Mouse (Mus musculus) layer of hippocampus, adult 2 months (tissue): ENCODE data around the gene Lrrc73. TPM values are rescaled to one million over a fixed set of nuclear protein-coding genes. Genes with fewer than 3 reads are reported as not detected.

Experiments
- DNase-seq, 2 experiments: peaks; one replicate each; pipeline ENCODE4 v3.0.0; 2022; ENCODE audit warnings: low spot score in 2 of 2
- H3K27ac ChIP-seq: fragments of 200-600 bp; 2 replicates; pipeline ENCODE4 v1.8.1; 2022
- H3K4me3 ChIP-seq: fragments of 200-600 bp; 2 replicates; pipeline ENCODE4 v1.8.1; 2022; ENCODE audit warnings: mild to moderate bottlenecking
- CTCF ChIP-seq: fragments of 200-600 bp; conservative IDR thresholded peaks from 2 replicates; pipeline ENCODE4 v1.8.1; 2022; ENCODE audit warnings: antibody characterized with exemption, mild to moderate bottlenecking, moderate library complexity
- microRNA-seq, 2 experiments: library from miRNA; unstranded; fragments of <30 nt; microRNA quantifications; one replicate each; pipeline ENCODE4 v1.2.0; 2021
- total RNA-seq, 2 experiments: library from RNA; stranded (reverse); gene quantifications; 2 replicates each; pipeline ENCODE4 v1.2.3; 2021

The Lrrc73 gene
- total RNA-seq, 2 experiments from 2014 or later = 57.3 to 58.2 TPM

- TF ChIP-seq CTCF = no peak
- Histone ChIP-seq H3K4me3 (peak overlapping the region; percentile 80), H3K27ac (no peak overlapping the region)
- no peak for DNase-seq
Observed at GRCm38 (mm10) chr17:46283140-46283539, 29.8 kb downstream of the Lrrc73 start.

GRCm38 (mm10) chr17:46283911-46284310 lies 30.6 kb downstream of the Lrrc73 start:
- Histone ChIP-seq H3K27ac (no peak overlapping the region), H3K4me3 (no peak overlapping the region)
- TF ChIP-seq CTCF = no peak
- DNase-seq = no peak

- no peak overlapping the region for H3K27ac ChIP-seq
- no peak for DNase-seq
- H3K4me3 ChIP-seq = no peak overlapping the region
- TF ChIP-seq CTCF = no peak
Observed at GRCm38 (mm10) chr17:46284653-46285052, 31.3 kb downstream of the Lrrc73 start.

GRCm38 (mm10) chr17:46285407-46285806 lies 32.1 kb downstream of the Lrrc73 start:
- Histone ChIP-seq H3K4me3 (no peak overlapping the region), H3K27ac (no peak overlapping the region)
- no peak for DNase-seq
- TF ChIP-seq CTCF = no peak

- no peak overlapping the region for H3K27ac ChIP-seq
- DNase-seq = no peak
- no peak overlapping the region for H3K4me3 ChIP-seq
- TF ChIP-seq CTCF = no peak
Observed at GRCm38 (mm10) chr17:46287678-46288095, 34.4 kb downstream of the Lrrc73 start.

GRCm38 (mm10) chr17:46296601-46297000 lies 43.3 kb downstream of the Lrrc73 start:
- no peak for DNase-seq
- no peak for TF ChIP-seq CTCF
- Histone ChIP-seq H3K27ac (no peak overlapping the region), H3K4me3 (peak overlapping the region; percentile 72)

GRCm38 (mm10) chr17:46297028-46297363 lies 43.7 kb downstream of the Lrrc73 start:
- DNase-seq = no peak
- no peak for TF ChIP-seq CTCF
- Histone ChIP-seq H3K4me3 (peak overlapping the region; percentile 72), H3K27ac (peak overlapping the region; percentile 86)

GRCm38 (mm10) chr17:46297364-46298219 lies 44.3 kb downstream of the Lrrc73 start, which contains the start of gene Dlk2:
Gene Dlk2 (plus strand): TSS chr17:46297421.
- Histone ChIP-seq H3K4me3 (peak within 1 kb of the TSS; percentile 72), H3K27ac (peak within 1 kb of the TSS; percentile 86)
- TF ChIP-seq CTCF = no peak
- DNase-seq = peak; percentile 46 to 55

- DNase-seq = peak; percentile 71 to 85
- H3K27ac ChIP-seq = peak overlapping the region; percentile 86
- peak overlapping the region; percentile 72 for H3K4me3 ChIP-seq
- TF ChIP-seq CTCF = peak; percentile 96
Observed at GRCm38 (mm10) chr17:46298220-46298913, 45.0 kb downstream of the Lrrc73 start.

- DNase-seq = no peak
- Histone ChIP-seq H3K4me3 (no peak overlapping the region), H3K27ac (no peak overlapping the region)
- no peak for TF ChIP-seq CTCF
Observed at GRCm38 (mm10) chr17:46301892-46302291, 48.6 kb downstream of the Lrrc73 start.

GRCm38 (mm10) chr17:46304184-46304583 lies 50.9 kb downstream of the Lrrc73 start:
- no peak for TF ChIP-seq CTCF
- DNase-seq = no peak
- Histone ChIP-seq H3K27ac (no peak overlapping the region), H3K4me3 (no peak overlapping the region)

Small RNAs within 50 kb of the gene (microRNA-seq; reads per million reads assigned to microRNA genes)
- gene Mir693 = 0 to 0.55 reads per million in 2 experiments

Other genes with a start within 250 kb of the Lrrc73 start
- gene Vegfa, start 221.2 kb upstream of the Lrrc73 start, total RNA-seq = 10 to 100 TPM; 76.3 to 77.9 TPM
- 10 to 100 TPM; 81.1 to 82.5 TPM for gene Mrps18a, start 142.5 kb upstream of the Lrrc73 start, total RNA-seq
- 10 to 100 TPM; 27.4 to 28.8 TPM for gene Rsph9, start 109.3 kb upstream of the Lrrc73 start, total RNA-seq
- 10 to 100 TPM in 1 of 2 experiments, 1 to 10 TPM in 1; 7.9 to 10.5 TPM for gene Mad2l1bp, start 100.0 kb upstream of the Lrrc73 start, total RNA-seq
- gene Gtpbp2, start 92.5 kb upstream of the Lrrc73 start, total RNA-seq = 100 to 1,000 TPM; 118 to 138 TPM
- gene Polh, start 50.9 kb upstream of the Lrrc73 start, total RNA-seq = 1 to 10 TPM; 5.4 to 6.0 TPM
- 10 to 100 TPM; 44.0 to 48.3 TPM for gene Xpo5, start 50.7 kb upstream of the Lrrc73 start, total RNA-seq
- gene Polr1c, start 5.5 kb upstream of the Lrrc73 start, total RNA-seq = 10 to 100 TPM; 37.6 to 39.0 TPM
- 10 to 100 TPM; 80.3 to 95.2 TPM for gene Yipf3, start 5.5 kb upstream of the Lrrc73 start, total RNA-seq
- 10 to 100 TPM; 54.0 to 56.7 TPM for gene Tjap1, start 29.5 kb downstream of the Lrrc73 start, total RNA-seq
- 10 to 100 TPM; 52.5 to 53.5 TPM for gene Dlk2, start 43.9 kb downstream of the Lrrc73 start, total RNA-seq
- gene Abcc10, start 74.8 kb downstream of the Lrrc73 start, total RNA-seq = 1 to 10 TPM; 8.9 to 9.7 TPM
- gene Zfp318, start 130.2 kb downstream of the Lrrc73 start, total RNA-seq = 10 to 100 TPM; 57.4 to 70.5 TPM
- gene Crip3, start 175.4 kb downstream of the Lrrc73 start, total RNA-seq = 1 to 10 TPM; 2.4 to 6.3 TPM
- under 1 TPM in 1 of 2 experiments, not detected in 1; 0.28 TPM for gene Slc22a7, start 184.9 kb downstream of the Lrrc73 start, total RNA-seq
- gene Ttbk1, start 234.1 kb downstream of the Lrrc73 start, total RNA-seq = 100 to 1,000 TPM; 119 to 122 TPM
- gene Dnph1, start 243.2 kb downstream of the Lrrc73 start, total RNA-seq = 1 to 10 TPM; 4.8 to 6.2 TPM